Mouse (Mus musculus) hindbrain, embryonic 10.5 days (tissue): ENCODE measurements around the gene Hist1h2an. TPM values are rescaled to one million over a fixed set of nuclear protein-coding genes. Genes with fewer than 3 reads are reported as not detected.

ENCODE experiments used
- DNase-seq: peaks from one replicate; pipeline ENCODE4 v3.0.0-alpha.2; 2017; ENCODE audit warnings: low spot score
- H3K27ac ChIP-seq: fragments of 300-500 bp; sonication (generic); 2 replicates; pipeline ENCODE4 v1.5.1; 2016; ENCODE audit warnings: mild to moderate bottlenecking, moderate library complexity
- H3K27me3 ChIP-seq: fragments of 300-500 bp; sonication (generic); 2 replicates; pipeline ENCODE4 v1.6.1; 2016; ENCODE audit warnings: mild to moderate bottlenecking; ENCODE audit not compliant: poor library complexity, insufficient read depth, severe bottlenecking
- H3K36me3 ChIP-seq: fragments of 300-500 bp; sonication (generic); 2 replicates; pipeline ENCODE4 v1.6.1; 2016; ENCODE audit warnings: mild to moderate bottlenecking, moderate library complexity
- H3K4me1 ChIP-seq: fragments of 300-500 bp; sonication (generic); replicated peaks from 2 replicates; pipeline ENCODE4 v1.6.1; 2016; ENCODE audit warnings: mild to moderate bottlenecking
- H3K4me3 ChIP-seq: fragments of 300-500 bp; sonication (generic); 2 replicates; pipeline ENCODE4 v1.5.1; 2016; ENCODE audit warnings: mild to moderate bottlenecking, moderate library complexity
- H3K9me3 ChIP-seq: fragments of 300-500 bp; sonication (generic); 2 replicates; pipeline ENCODE4 v1.6.1; 2016; ENCODE audit warnings: mild to moderate bottlenecking, moderate library complexity
- WGBS: fragments of 180-500 bp; shearing (Covaris S2); methylation state at CpG from one replicate; pipeline ENCODE4 v1.1.7; 2016; 5-methylcytosine and 5-hydroxymethylcytosine counted together
- polyA plus RNA-seq: library from polyadenylated mRNA; unstranded; fragments of >200 nt; fragmentation: Nextera tagmentation; extraction: Ambion mirVana; gene quantifications from 2 replicates; pipeline ENCODE4 v1.2.1, GENCODE M21; 2016

The Hist1h2an gene
- polyA plus RNA-seq, 1 experiment from 2014 or later = 11.4 TPM

DNA sequence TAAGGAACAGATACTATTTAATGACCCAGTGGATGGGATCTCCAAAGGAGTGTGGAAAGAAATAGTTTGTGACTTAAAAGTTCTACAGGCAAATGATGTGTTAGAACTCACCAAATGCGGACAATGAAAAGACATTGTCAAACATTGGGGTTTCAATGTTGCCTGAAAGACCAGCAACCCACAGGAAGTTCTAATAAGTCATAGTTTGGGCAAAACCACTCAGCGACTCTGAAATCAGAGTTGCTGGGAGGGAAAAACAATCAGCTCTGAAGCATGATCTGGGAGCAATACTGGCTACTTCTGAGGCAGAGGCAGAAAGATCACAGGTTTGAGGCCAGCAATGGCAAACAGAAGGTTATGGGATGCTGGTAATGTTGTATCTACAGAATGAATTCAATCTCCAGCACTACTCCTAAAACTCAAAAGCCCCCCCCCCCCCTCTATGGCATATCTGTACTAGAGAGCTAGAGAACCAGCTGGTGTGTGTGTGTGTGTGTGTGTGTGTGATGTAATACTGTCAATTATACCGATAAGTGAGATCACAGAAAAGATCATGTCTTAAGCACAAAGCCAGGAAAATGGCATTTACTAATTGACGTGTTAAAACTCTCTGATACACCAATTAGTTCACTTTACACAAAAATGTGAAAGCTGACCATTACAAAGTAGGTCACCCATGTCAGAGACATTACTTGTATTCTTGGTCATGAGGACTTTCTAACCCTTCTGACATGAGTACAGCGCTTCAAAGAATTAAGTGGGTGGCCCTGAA is 37.4 kb downstream of the Hist1h2an start:
- Histone ChIP-seq H3K4me1 (peaks cover 49% of the 10 kb centered on the region), H3K27ac (peak overlapping the region; percentile 95), H3K9me3 (no peaks in the 10 kb centered on the region), H3K27me3 (no peaks in the 10 kb centered on the region), H3K4me3 (peak overlapping the region; percentile 65), H3K36me3 (no peaks in the 10 kb centered on the region)
- DNase-seq = peak; percentile 58
- WGBS = 5% methylated on average over 5 of the region's 5 CpGs

DNA sequence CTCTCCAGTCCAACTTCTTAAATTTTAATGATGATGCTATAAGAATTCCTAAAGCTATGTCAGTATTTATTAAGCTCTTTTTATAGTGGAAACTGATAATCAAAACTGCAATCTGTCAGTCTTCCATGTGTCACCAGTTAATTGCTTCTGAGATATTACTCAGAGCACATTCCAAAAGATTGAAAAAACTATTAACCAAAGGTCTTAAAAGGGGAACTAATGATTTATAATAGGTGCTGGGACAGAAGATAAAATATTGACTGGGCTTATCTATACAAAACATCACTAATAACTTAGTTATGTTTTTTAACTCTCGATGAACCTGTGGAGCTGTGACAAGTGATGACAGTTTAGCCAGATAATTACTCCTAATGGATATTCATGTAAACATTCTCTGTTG is 42.0 kb downstream of the Hist1h2an start:
- 98% methylated on average over 1 of the region's 1 CpGs for WGBS
- no peak overlapping the region for H3K27ac ChIP-seq
- no peaks in the 10 kb centered on the region for H3K9me3 ChIP-seq
- no peak overlapping the region for H3K4me3 ChIP-seq
- DNase-seq = no peak
- no peaks in the 10 kb centered on the region for H3K27me3 ChIP-seq
- H3K36me3 ChIP-seq = no peaks in the 10 kb centered on the region
- peaks cover 20% of the 10 kb centered on the region for H3K4me1 ChIP-seq

Other genes starting within 250 kb of the Hist1h2an start
- gene Olfr1366, start 244.4 kb downstream of the Hist1h2an start, polyA plus RNA-seq = 0.29 TPM in 1 of 2 replicates, not detected in the other
- gene Olfr1535, start 227.3 kb downstream of the Hist1h2an start, polyA plus RNA-seq = not detected in 2 replicates
- gene Olfr1364, start 205.5 kb downstream of the Hist1h2an start, polyA plus RNA-seq = not detected in 2 replicates
- gene Olfr1362, start 173.2 kb downstream of the Hist1h2an start, polyA plus RNA-seq = not detected in 2 replicates
- gene Olfr11, start 144.7 kb downstream of the Hist1h2an start, polyA plus RNA-seq = not detected in 2 replicates
- not detected in 2 replicates for gene Olfr1361, start 123.8 kb downstream of the Hist1h2an start, polyA plus RNA-seq
- not detected in 2 replicates for gene Olfr1360, start 109.8 kb downstream of the Hist1h2an start, polyA plus RNA-seq
- gene Olfr1359, start 89.1 kb downstream of the Hist1h2an start, polyA plus RNA-seq = not detected in 2 replicates
- 2.2 TPM in 1 of 2 replicates, not detected in the other for gene Hist1h2bl, start 71.1 kb downstream of the Hist1h2an start, polyA plus RNA-seq
- gene Hist1h2ai, start 70.8 kb downstream of the Hist1h2an start, polyA plus RNA-seq = 16.6 and 22.9 TPM in 2 replicates
- 12.7 and 15.7 TPM in 2 replicates for gene Hist1h3h, start 69.6 kb downstream of the Hist1h2an start, polyA plus RNA-seq
- gene Hist1h2bm, start 65.2 kb downstream of the Hist1h2an start, polyA plus RNA-seq = 5.2 and 6.1 TPM in 2 replicates
- 0.58 and 0.85 TPM in 2 replicates for gene Hist1h4j, start 52.2 kb downstream of the Hist1h2an start, polyA plus RNA-seq
- gene Hist1h4k, start 36.7 kb downstream of the Hist1h2an start, polyA plus RNA-seq = 2.8 and 4.2 TPM in 2 replicates
- gene Hist1h2ak, start 33.4 kb downstream of the Hist1h2an start, polyA plus RNA-seq = 14.0 and 21.0 TPM in 2 replicates
- 1.0 and 3.4 TPM in 2 replicates for gene Hist1h2bn, start 33.1 kb downstream of the Hist1h2an start, polyA plus RNA-seq
- gene Hist1h1b, start 6.6 kb downstream of the Hist1h2an start, polyA plus RNA-seq = 39.0 and 41.1 TPM in 2 replicates
- gene Hist1h3i, start 3.8 kb downstream of the Hist1h2an start, polyA plus RNA-seq = 112 and 120 TPM in 2 replicates
- 2.4 and 3.3 TPM in 2 replicates for gene Hist1h2bp, start 243 bp upstream of the Hist1h2an start, polyA plus RNA-seq
- 18.9 and 20.9 TPM in 2 replicates for gene Hist1h2bq, start 23.0 kb upstream of the Hist1h2an start, polyA plus RNA-seq
- 2.3 TPM in 1 of 2 replicates, not detected in the other for gene Hist1h2ao, start 23.2 kb upstream of the Hist1h2an start, polyA plus RNA-seq
- gene Hist1h4m, start 24.5 kb upstream of the Hist1h2an start, polyA plus RNA-seq = not detected in 2 replicates
- 9.7 and 10.0 TPM in 2 replicates for gene Hist1h4n, start 45.0 kb upstream of the Hist1h2an start, polyA plus RNA-seq
- gene Hist1h2ap, start 46.3 kb upstream of the Hist1h2an start, polyA plus RNA-seq = 6,234 and 6,449 TPM in 2 replicates
- 19.3 and 21.2 TPM in 2 replicates for gene Hist1h2br, start 46.5 kb upstream of the Hist1h2an start, polyA plus RNA-seq
- 20.6 and 24.7 TPM in 2 replicates for gene Zfp184, start 157.9 kb upstream of the Hist1h2an start, polyA plus RNA-seq
- gene Pom121l2, start 194.0 kb upstream of the Hist1h2an start, polyA plus RNA-seq = 0.07 TPM in 1 of 2 replicates, not detected in the other
- gene Prss16, start 222.5 kb upstream of the Hist1h2an start, polyA plus RNA-seq = 0.18 TPM in 1 of 2 replicates, not detected in the other
- 5.5 and 11.0 TPM in 2 replicates for gene Hist1h2ah, start 248.3 kb upstream of the Hist1h2an start, polyA plus RNA-seq
- 6.6 and 6.9 TPM in 2 replicates for gene Hist1h2bk, start 248.7 kb upstream of the Hist1h2an start, polyA plus RNA-seq